Mouse (Mus musculus) A20 (cell line): ENCODE results near the gene Cbfb.
"Not testable (repeated sequence)": the region's sequence is repeated elsewhere in the genome, so short reads cannot be mapped to it uniquely, and the experiment has no call there.

Experiments used
- DNase-seq: peaks from one replicate; pipeline ENCODE4 v3.0.0-alpha.2; 2011; ENCODE audit warnings: low read depth, low spot score

The Cbfb gene

GRCm38 (mm10) chr8:105178211-105178800 is 7.8 kb downstream of the Cbfb start:
- no peak for DNase-seq

- DNase-seq, result no peak
Measured at GRCm38 (mm10) chr8:105182201-105182600, 11.7 kb downstream of the Cbfb start.

DNA sequence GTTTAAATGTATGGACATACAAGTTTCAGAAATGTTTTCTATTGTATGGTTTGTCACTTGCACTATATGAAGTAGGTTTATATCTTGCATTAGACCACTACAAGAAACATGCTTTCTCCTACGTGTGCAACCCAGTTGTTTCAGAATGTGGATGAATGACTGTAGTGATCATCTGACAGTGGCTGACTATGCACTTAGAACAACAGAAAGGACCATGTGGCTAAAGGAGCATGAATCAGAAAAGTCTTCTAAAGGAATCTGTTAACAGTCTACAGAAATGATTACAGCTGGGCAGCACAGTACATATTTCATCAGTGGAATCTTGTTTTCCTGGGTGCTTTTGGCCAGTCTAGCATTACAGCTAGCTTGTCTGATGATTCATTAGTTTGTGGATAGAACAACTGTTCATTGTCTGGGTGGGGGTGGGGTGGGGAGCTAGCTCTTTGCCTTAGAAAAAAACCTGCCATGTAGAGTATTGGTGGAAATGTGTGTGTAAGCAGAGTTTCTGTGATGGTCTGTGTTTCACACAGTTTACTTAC is 16.1 kb downstream of the Cbfb start:
- DNase-seq, result no peak

DNA sequence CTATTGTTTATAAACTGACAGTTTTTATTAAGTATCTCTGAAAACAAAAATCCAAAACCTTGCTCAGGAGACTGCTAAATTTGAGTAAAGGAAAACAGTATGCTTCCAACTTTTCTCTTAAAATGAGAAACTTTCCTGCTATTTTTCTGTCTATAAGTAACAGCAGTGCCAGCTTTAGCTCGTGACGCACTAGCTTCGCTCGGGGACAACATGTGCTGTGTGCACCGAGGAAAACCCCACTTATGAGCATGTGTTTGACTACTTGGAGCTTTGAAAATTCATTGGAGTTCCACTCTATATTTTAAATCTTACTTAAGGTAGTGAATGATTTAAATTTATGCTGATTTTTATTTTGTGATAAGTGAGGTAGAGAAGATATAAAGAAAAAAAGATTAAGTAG is 21.7 kb downstream of the Cbfb start:
- no peak for DNase-seq

- no peak for DNase-seq
Measured at GRCm38 (mm10) chr8:105205748-105206147, 35.3 kb downstream of the Cbfb start.

DNA sequence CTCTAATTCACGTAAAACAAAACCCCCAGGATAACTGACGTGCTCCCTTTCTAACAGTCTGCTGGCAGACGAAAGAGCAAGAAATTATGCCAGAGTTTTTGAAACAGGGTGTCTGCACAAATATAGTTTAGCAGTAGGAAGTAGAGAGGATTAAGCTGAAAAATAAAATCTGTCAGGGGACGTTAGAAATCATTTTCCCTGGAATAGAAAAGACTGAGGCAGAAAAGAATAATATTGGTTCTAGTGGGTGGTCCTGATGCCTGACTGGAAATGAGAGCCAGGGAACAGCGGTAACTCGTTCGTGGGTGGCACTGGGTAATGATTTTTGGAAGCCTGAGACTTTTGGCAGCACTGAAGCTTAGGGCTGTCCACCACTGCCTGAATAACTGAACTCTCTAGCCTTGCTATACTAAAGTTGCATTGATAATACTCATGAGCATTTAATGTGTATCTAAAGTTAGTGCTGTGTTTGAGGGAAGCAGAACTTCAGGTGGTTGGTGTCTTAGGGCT is 36.3 kb downstream of the Cbfb start:
- DNase-seq, result no peak

- DNase-seq, result no peak
Measured at GRCm38 (mm10) chr8:105207675-105208273, 37.3 kb downstream of the Cbfb start.

GRCm38 (mm10) chr8:105209153-105210110 is 39.0 kb downstream of the Cbfb start:
- no peak for DNase-seq

GRCm38 (mm10) chr8:105214104-105214503 is 43.6 kb downstream of the Cbfb start:
- no peak for DNase-seq

DNA sequence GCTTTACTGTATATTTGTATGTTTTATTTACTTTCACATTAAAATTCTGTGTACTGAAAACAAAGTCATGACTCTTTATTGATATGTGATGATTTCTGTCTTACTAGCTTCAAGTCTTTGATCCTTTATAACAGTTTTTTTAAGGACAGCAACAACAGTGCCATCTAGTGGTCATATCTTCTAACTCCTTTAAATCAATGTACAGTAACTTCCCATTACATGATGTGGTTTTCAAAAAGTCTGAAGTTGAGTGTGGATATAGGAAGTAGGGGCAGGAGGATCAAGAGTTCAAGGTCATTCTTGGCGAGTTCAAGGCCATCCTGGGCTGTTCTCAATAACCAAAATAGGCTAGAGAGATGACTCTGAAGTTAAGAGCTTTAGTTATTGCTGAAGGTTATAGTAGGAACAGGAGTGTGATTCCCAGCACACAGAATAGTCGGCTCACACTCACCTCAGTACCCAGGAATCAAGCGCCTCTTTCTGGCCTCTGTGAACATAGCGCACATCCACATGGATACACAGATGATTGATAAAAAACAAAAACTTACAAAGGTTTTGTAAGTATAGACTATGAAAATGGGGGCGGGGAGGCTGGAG is 47.5 kb downstream of the Cbfb start:
- DNase-seq, result peak; percentile 51

DNA sequence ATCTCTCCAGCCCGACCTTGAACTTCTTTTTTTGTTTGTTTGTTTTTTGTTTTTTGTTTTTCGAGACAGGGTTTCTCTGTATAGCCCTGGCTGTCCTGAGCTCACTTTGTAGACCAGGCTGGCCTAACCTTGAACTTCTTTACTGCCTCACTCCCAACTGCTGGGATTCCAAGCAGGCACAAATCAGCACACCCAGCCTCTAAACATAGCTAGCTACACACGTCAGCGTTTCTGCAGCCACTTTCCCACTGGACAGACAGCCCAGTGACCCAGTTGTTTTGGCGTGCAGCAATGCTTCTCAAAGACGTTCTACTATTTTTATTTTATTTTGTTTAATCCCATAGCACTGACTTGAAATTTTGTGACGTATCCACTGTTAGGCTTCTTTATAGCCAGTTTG is 53.4 kb downstream of the Cbfb start:
- no peak for DNase-seq

DNA sequence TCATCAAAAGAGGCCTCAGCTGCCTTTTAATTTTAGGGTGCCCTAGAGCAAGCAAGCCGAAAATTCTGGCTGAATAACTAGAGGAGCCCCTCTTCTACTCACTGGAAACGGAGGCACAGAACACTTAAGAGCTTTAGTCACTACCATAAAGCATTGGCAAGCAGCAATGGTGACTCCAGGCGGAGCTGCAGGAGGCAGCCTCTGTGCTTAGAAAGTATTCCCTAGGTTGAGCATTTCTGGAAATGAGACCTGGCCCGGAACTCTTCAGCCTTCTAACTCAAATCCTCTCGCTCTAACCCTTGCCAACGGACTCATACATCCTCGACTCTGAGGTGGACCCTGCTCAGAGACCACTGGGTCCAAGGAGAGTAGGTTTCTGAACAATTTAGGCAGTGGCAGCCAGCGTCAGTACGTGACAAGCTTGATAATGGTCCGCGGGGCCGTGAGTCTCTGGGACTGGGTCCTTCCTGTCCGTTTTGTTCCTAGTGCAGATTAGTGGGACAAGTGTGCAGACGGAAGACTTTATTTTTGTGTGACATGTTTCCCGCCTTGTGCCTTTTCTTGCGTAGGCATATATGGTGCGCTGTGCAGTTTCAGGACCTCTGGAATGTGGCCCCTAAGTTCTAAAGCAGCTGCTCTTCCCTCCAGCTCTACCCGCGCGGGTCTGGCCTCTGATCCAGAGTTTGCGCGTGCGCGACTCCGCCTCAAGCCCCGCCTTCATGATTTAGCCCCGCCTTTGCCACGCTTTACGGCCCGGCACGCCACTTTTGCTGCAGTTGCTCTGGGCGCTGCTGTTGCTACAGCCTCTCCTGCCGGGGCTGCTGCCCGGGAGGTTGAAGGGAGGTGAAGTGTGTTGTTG is 54.2 kb downstream of the Cbfb start, which contains the start of gene D230025D16Rik:
Gene D230025D16Rik (plus strand): TSS at position 733 of the 859 bp plus-strand sequence.
- DNase-seq, result peak; percentile 95

DNA sequence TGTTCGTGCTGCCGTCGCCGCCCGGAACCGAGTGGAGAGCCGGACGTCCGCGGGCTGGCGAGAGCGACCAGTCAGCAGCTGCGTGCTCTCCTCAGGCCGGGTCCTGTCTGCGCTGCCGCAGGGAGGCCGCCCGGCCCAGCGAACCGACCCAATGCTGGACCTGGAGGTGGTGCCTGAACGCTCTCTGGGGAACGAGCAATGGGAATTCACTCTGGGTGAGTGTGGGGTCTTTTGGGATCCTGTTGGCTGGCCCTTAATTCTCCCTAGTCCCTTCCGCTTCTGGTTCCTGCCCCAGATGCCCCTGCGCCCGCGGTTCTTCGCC is 54.8 kb downstream of the Cbfb start:
- DNase-seq, result no peak

GRCm38 (mm10) chr8:105225917-105226316 is 55.4 kb downstream of the Cbfb start:
- no peak for DNase-seq

DNA sequence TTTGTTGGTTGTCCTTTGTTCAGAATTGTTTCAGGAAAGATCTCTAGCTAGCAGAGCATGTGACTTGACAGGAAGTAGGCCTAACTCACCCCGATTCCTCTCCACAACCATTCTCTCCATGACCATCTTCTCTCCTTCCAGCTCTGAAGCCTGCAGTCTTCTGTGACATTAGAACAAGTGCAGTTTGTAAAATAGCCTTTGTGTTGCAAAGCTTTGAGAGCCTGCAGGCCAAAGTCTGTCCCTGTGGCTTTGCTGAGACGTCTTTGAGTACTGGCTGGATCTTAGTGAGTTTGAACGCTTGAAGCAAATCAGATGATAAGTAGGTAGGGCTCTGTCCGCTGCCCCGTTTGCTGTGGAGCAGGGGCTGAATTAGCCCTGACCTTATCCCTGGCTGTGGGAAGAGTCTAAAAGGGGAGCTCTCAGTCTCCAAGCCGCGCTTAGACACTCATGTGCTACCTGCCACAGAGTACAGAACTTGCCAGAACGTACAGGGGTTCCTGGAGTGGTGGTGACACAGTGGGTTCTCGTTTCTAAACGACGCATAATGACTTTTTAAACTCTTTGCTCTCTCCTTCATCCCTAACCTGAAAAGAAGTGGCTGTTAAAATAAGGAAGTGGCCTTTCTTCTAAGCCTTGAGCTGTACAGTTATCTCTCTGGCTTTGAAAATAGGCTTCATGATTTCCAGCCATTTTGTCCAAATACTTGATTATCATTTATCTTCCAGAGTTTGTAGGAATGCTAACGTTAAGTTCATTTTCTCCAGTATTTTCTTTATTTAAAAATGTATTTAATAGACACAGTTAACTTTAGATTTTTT is 61.2 kb downstream of the Cbfb start:
- no peak for DNase-seq

- DNase-seq, result not testable (repeated sequence)
Measured at GRCm38 (mm10) chr8:105232321-105232693, 61.8 kb downstream of the Cbfb start.

- DNase-seq, result no peak
Measured at GRCm38 (mm10) chr8:105233126-105233935, 62.9 kb downstream of the Cbfb start.

GRCm38 (mm10) chr8:105235206-105235605 is 64.7 kb downstream of the Cbfb start:
- no peak for DNase-seq
